20 mouse cellular contexts compared by ENCODE assay signal in the genomic region with DNA sequence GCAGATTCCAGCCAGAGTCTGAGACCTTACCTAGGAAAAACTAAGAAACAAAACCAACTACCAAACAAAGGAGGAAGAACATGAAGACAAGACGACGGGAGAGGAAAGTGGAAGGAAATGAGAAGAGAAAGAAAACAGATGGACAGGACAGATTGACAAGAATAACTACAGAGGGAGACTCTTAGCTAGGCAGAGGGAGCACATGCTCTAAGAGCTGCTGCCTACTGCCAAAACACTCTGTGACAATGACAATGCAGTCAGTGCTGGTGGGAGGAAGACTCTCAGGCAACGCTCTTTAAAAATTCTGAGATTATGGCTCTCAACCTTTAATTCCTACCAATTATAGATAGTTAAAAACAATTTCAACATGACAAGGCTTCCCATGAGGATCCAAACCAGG. TPM values are rescaled to one million over a fixed set of nuclear protein-coding genes. Genes with fewer than 3 reads are reported as not detected.
A peak's percentile ranks its signal among the peaks of the same experiment; 100 is the strongest.
DNase-seq lines count a peak whose midpoint lies in the region; ATAC-seq and TF ChIP-seq lines count a peak whose summit lies in the region.
"Had no signal": no experiment of that assay in that cellular context is flagged by ENCODE, and none has a peak within 500 bp of the region (broad histone marks: within the 10 kb centered on the region; RNA-seq: fewer than 3 reads in every experiment).

No protein-coding gene starts in this region.

- no peaks in the 10 kb centered on the region for H3K9me3 ChIP-seq in lung, postnatal 0 days (ENCODE audit: low read length)
- H3K9me3 ChIP-seq: embryonic facial prominence, embryonic 12.5 days; liver, embryonic 13.5 days; neural tube, embryonic 12.5 days had no signal

- DNase-seq in layer of hippocampus, adult 2 months (ENCODE audit: low spot score in 2 of 2): peak; percentile 44 to 83
- no peak for DNase-seq in layer of hippocampus, adult 9-10 months (ENCODE audit: low spot score)
- no peak for DNase-seq in lung, postnatal 0 days (ENCODE audit: low spot score)
- DNase-seq in lung, adult 2 months: no peak
- DNase-seq in telencephalon, adult 2 months (ENCODE audit: low read depth, low spot score): peak; percentile 79
- DNase-seq in urinary bladder, postnatal 4 days (ENCODE audit: low spot score in 2 of 2): no peak
- DNase-seq: cerebellum, adult 11 months; kidney, adult 2 months; kidney, postnatal 36 days; liver, embryonic 13.5 days; lung, postnatal 10 days; right cerebral cortex, postnatal 25 days; thymus, postnatal 14 days had no signal

- WGBS in lung, postnatal 0 days: 59% methylated on average over 3 of the region's 3 CpGs
- 25% methylated on average over 3 of the region's 3 CpGs for WGBS in lung, adult 2 months

- H3K27me3 ChIP-seq in lung, postnatal 0 days (replicated peaks; ENCODE audit: insufficient read depth, low read length): no peaks in the 10 kb centered on the region
- H3K27me3 ChIP-seq: embryonic facial prominence, embryonic 12.5 days; liver, embryonic 13.5 days; neural tube, embryonic 12.5 days had no signal

- H3K27ac ChIP-seq in layer of hippocampus, adult 2 months: peak overlapping the region; percentile 63
- H3K27ac ChIP-seq in lung, postnatal 0 days (ENCODE audit: low read length): peak overlapping the region; percentile 74
- H3K27ac ChIP-seq: embryonic facial prominence, embryonic 12.5 days; liver, embryonic 13.5 days; neural tube, embryonic 12.5 days had no signal

- no peak for TF ChIP-seq EP300 in lung, postnatal 0 days (IDR thresholded peaks at IDR 0.05)

- H3K4me2 ChIP-seq in lung, postnatal 0 days (replicated peaks; ENCODE audit: low read depth, low read length): no peak overlapping the region
- H3K4me2 ChIP-seq: embryonic facial prominence, embryonic 12.5 days; liver, embryonic 13.5 days; midbrain, embryonic 11.5 days; neural tube, embryonic 12.5 days had no signal

- TF ChIP-seq CTCF in layer of hippocampus, adult 2 months (conservative IDR thresholded peaks at IDR 0.05): no peak
- TF ChIP-seq CTCF in lung, postnatal 0 days (IDR thresholded peaks at IDR 0.05): no peak
- no peak for TF ChIP-seq CTCF in lung, adult 2 months (IDR thresholded peaks at IDR 0.05; ENCODE audit: insufficient read depth, low read length)

- TF ChIP-seq POLR2A in lung, adult 2 months (IDR thresholded peaks at IDR 0.05; ENCODE audit: borderline replicate concordance, extremely low read depth, low read depth, low read length): no peak

- no peak for ATAC-seq in lung, postnatal 0 days
- peak; percentile 30 for ATAC-seq in common myeloid progenitor, adult 5-6 weeks (replicated peaks; ENCODE audit: low read depth, poor library complexity, severe bottlenecking)

- H3K4me3 ChIP-seq in layer of hippocampus, adult 2 months: no peak overlapping the region
- H3K4me3 ChIP-seq in lung, postnatal 0 days (ENCODE audit: low read depth, low read length): no peak overlapping the region
- no peak overlapping the region for H3K4me3 ChIP-seq in lung, adult 2 months (replicated peaks; ENCODE audit: extremely low read depth, low read depth, low read length)
- H3K4me3 ChIP-seq: embryonic facial prominence, embryonic 12.5 days; liver, embryonic 13.5 days; neural tube, embryonic 12.5 days had no signal

- H3K36me3 ChIP-seq in lung, postnatal 0 days (ENCODE audit: insufficient read depth, low read length): peaks cover 3% of the 10 kb centered on the region; the same call in 1 of the 2 replicates

- H3K9ac ChIP-seq in lung, postnatal 0 days (replicated peaks; ENCODE audit: low read depth): no peak overlapping the region
- H3K9ac ChIP-seq: embryonic facial prominence, embryonic 12.5 days; liver, embryonic 13.5 days; neural tube, embryonic 12.5 days had no signal

- H3K4me1 ChIP-seq in lung, postnatal 0 days (ENCODE audit: insufficient read depth, low read depth, low read length): peaks cover 20% of the 10 kb centered on the region
- H3K4me1 ChIP-seq in lung, adult 2 months (ENCODE audit: control insufficient read depth, insufficient read depth, low read length): peaks cover 53% of the 10 kb centered on the region
- H3K4me1 ChIP-seq: neural tube, embryonic 12.5 days had no signal

RNA-seq across cellular contexts. Expression of a gene that starts 8.8 kb away (rescaled TPM):
- 10 to 100 TPM; 21.6 to 22.3 TPM for total RNA-seq in layer of hippocampus, adult 2 months (2021)
- 32.9 and 34.8 TPM in 2 replicates for polyA plus RNA-seq in lung, postnatal 0 days (2015; fragmentation: Nextera tagmentation; extraction: Ambion mirVana)
- polyA plus RNA-seq in lung, adult 2 months (2012; rRNA removed): 23.5 and 29.2 TPM in 2 replicates
- 16.6 and 18.6 TPM in 2 replicates for total RNA-seq in common myeloid progenitor, adult 5-6 weeks (2017)

RNA-seq across cellular contexts. Expression of a gene that starts 11.1 kb away (rescaled TPM):
- total RNA-seq in layer of hippocampus, adult 2 months (2021): 100 to 1,000 TPM; 498 to 523 TPM
- polyA plus RNA-seq in lung, postnatal 0 days (2015; fragmentation: Nextera tagmentation; extraction: Ambion mirVana): 630 and 647 TPM in 2 replicates
- 525 and 566 TPM in 2 replicates for polyA plus RNA-seq in lung, adult 2 months (2012; rRNA removed)
- total RNA-seq in common myeloid progenitor, adult 5-6 weeks (2017): 300 and 320 TPM in 2 replicates

RNA-seq across cellular contexts. Expression of a gene that starts 14.7 kb away (rescaled TPM):
- total RNA-seq in layer of hippocampus, adult 2 months (2021): 10 to 100 TPM; 37.3 to 39.3 TPM
- polyA plus RNA-seq in lung, postnatal 0 days (2015; fragmentation: Nextera tagmentation; extraction: Ambion mirVana): 60.0 and 74.0 TPM in 2 replicates
- 26.0 and 27.0 TPM in 2 replicates for polyA plus RNA-seq in lung, adult 2 months (2012; rRNA removed)
- 49.7 and 68.8 TPM in 2 replicates for total RNA-seq in common myeloid progenitor, adult 5-6 weeks (2017)

RNA-seq across cellular contexts. Expression of a gene that starts 24.9 kb away (rescaled TPM):
- 100 to 1,000 TPM; 134 to 136 TPM for total RNA-seq in layer of hippocampus, adult 2 months (2021)
- 151 and 168 TPM in 2 replicates for polyA plus RNA-seq in lung, postnatal 0 days (2015; fragmentation: Nextera tagmentation; extraction: Ambion mirVana)
- 100 and 126 TPM in 2 replicates for polyA plus RNA-seq in lung, adult 2 months (2012; rRNA removed)
- 26.8 and 36.6 TPM in 2 replicates for total RNA-seq in common myeloid progenitor, adult 5-6 weeks (2017)

RNA-seq across cellular contexts. Expression of a gene that starts 33.9 kb away (rescaled TPM):
- 10 to 100 TPM; 10.2 to 10.8 TPM for total RNA-seq in layer of hippocampus, adult 2 months (2021)
- 1.8 and 2.5 TPM in 2 replicates for polyA plus RNA-seq in lung, postnatal 0 days (2015; fragmentation: Nextera tagmentation; extraction: Ambion mirVana)
- 1.7 and 3.5 TPM in 2 replicates for polyA plus RNA-seq in lung, adult 2 months (2012; rRNA removed)
- total RNA-seq in common myeloid progenitor, adult 5-6 weeks (2017): not detected in 2 replicates
- total RNA-seq: ES-E14; hematopoietic stem cell, adult 5-6 weeks; monocyte, adult 5-6 weeks had no signal
- polyA plus RNA-seq: midbrain, embryonic 11.5 days had no signal

Comparison
In these comparisons a context has a peak if more than half of its experiments do, and no peak if none do; other contexts are left out.
1. DNase-seq: peak in layer of hippocampus, adult 2 months (2 of 2) and telencephalon, adult 2 months (single experiment); none in layer of hippocampus, adult 9-10 months (single experiment), lung, postnatal 0 days (single experiment), lung, adult 2 months (single experiment) and urinary bladder, postnatal 4 days (0 of 2).